Mouse (Mus musculus) WW6 (cell line): ENCODE results near the gene Rbm4b.
A peak's percentile ranks its signal among the peaks of the same experiment; 100 is the strongest.
"Not testable (repeated sequence)": the region's sequence is repeated elsewhere in the genome, so short reads cannot be mapped to it uniquely, and the experiment has no call there.

Source experiments
- DNase-seq: peaks from one replicate; pipeline ENCODE4 v3.0.0-alpha.2; 2013; ENCODE audit warnings: low read depth, low spot score

The Rbm4b gene

DNA sequence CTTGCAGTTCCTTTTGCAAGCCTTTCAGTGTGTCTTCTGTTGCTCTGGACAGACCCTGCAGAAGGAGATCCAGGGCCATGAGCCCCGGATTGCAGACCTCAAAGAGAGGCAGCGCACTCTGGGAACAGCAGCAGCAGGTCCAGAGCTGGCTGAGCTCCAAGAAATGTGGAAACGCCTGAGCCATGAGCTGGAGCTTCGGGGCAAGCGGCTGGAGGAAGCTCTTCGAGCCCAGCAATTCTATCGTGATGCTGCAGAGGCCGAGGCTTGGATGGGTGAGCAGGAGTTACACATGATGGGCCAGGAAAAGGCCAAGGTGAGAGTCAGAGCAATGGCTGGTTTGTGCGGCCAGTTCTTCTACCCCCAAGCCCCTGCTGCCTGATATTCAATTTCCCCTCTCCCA lies 11.2 kb upstream of the Rbm4b start:
- no peak for DNase-seq

DNA sequence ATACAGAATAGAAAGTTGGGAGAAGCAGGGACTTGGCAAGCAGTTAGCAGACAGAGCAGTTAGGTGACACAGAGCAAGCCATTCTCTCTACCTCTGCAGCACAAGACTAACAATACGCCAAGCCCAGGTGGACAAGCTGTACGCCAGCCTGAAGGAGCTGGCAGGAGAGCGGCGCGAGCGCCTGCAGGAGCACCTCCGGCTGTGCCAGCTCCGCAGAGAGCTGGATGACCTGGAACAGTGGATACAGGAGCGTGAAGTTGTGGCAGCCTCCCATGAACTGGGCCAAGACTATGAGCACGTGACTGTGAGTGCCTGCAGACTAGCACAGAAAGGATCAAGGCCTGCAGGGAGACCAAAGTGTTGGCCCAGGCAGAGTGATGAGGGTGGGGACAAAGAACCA lies 10.6 kb upstream of the Rbm4b start:
- no peak for DNase-seq

DNA sequence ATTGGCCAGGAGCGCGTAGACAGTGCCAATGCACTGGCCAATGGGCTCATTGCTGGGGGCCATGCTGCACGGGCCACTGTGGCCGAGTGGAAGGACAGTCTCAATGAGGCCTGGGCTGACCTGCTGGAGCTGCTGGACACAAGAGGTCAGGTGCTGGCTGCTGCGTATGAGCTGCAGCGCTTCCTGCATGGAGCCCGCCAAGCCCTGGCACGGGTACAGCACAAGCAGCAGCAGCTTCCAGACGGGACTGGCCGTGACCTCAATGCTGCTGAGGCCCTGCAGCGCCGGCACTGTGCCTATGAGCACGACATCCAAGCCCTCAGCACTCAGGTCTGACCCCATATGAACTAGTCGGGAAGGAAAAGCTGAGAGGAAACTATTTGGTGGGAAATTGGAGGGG lies 9.7 kb upstream of the Rbm4b start:
- no peak for DNase-seq

DNA sequence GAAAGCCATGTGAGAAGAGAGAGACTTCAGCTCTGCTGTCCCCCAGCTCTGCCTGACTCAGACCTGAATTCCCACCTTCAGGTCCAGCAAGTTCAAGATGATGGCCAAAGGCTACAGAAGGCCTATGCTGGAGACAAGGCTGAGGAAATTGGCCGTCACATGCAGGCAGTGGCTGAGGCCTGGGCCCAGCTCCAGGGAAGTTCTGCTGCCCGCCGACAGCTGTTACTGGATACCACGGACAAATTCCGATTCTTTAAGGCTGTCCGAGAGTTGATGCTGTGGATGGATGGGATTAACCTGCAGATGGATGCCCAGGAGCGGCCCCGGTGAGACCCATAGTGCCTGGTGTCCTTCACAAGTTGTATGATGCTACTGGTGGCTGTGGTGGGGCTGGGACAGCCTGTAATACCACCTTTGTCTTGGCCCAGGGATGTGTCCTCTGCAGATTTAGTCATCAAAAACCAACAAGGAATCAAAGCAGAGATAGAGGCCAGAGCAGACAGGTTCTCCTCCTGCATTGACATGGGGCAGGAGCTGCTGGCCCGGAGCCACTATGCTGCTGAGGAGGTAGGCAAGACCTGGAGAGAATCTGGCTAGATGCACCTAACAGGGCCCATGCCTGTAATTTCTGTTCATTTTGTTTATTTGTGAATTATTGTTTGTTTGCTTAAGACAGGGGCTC lies 8.5 kb upstream of the Rbm4b start:
- no peak for DNase-seq

DNA sequence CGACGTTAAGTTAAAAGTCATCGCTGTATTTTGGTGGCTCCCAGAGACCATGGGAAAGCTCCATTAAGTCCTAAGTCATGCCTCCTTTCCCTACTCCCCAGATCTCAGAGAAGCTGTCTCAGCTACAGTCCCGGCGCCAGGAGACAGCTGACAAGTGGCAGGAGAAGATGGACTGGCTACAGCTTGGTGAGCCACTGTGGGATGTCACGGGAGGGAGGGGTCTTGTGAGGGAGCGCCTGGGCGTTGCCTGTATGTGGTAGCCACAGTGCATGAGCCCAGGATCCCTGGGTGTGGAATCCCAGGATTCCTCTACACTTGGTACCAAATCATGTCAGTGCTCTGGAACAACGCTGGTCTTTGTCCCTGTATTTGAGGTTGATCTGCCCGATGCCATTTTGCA lies 7.8 kb upstream of the Rbm4b start:
- no peak for DNase-seq

DNA sequence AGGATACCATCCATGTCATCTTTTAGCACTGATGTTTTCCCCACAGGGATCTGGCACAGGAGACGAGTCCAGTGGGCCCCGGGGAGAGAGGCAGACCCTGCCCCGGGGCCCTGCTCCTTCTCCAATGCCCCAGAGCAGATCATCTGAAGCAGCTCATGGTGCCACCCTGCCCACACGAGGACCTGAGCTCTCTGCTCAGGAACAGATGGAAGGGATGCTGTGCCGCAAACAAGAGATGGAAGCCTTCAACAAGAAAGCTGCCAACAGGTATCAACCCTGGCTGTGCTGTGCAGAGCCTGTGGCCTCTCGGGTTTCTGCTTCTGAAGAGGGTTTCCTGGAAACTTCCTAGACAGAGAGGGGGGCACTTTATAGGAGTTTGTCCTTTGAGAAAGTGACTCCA lies 6.3 kb upstream of the Rbm4b start:
- DNase-seq = no peak

DNA sequence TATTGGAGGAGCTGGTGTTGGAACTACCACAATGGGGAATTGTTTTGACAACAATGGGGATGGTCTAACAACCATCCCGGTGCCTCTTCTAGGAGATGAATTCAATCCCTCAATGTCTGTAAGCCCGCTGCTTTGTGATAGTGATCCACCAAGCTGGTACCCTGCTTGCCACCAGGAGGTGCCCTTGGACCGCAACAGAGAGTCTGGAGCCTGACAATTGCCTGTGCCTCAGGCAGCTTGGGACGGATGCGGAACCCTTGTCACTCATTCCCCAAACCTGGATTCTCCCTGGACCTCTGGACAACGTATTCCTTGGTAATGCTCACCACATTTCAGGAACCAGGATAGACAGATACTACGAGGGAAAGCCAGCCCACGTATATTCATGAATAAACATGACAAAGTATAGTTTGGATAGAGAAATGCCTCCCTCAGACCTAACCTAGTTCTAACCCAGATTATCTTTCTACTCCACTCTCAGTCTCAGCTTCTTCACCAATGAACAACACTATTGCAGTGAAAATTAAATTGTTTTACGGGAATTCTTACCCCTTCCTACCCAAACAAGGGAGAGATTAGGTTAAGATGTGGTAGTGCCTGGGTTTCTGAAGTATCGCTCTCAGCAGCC lies 618 bp upstream of the Rbm4b start:
- DNase-seq = peak; percentile 76

DNA sequence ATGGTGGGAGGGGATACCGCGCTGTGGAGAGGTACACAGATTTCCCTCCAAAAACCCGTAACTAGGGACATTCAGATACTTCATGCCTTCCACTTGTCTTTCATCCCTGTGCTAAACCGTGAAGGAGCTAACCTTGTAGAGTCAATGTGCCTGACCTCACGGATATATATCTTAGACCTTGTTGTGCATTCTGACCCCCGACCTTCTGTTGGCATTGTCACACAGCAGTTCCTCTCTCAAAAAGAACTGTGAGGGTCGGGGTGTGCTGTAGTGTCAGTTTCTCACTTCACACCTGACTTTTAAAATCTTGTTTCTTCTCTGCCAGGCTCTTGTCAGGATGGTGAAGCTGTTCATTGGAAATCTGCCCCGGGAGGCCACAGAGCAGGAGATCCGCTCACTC lies 624 bp downstream of the Rbm4b start:
- DNase-seq = no peak

DNA sequence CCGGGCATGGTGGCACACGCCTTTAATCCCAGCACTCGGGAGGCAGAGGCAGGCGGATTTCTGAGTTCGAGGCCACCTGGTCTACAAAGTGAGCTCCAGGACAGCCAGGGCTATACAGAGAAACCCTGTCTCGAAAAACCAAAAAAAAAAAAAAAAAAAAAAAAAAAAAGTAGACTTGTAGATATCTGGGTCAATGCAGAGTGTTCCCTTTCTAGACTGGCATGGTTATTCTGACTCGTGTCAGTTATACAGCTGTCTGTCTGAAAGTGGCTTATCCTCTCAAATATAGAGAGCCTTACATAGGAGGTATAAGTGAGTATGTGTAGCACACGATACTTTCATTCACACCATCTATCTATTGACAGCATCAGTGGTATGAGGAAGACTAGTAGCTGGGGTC lies 4.2 kb downstream of the Rbm4b start:
- not testable (repeated sequence) for DNase-seq

DNA sequence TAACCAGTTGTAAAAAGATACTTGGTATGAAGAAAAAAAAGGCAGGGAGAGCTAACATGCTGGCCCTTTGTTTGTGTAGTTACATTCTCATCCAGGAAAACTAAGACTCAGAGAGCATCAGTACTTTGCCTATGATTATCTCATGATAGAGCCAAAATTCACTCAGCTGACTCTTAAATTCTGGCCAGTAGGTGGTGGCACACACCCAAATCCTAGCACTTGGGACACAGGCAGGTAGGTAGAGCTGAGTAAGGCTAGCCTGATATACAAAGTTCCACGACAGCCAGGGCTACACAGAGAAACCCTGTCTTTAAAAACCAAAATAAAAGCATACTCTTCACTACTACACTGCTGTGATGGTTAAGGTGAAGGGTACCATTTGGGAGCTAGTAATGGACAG lies 6.6 kb downstream of the Rbm4b start:
- no peak for DNase-seq

DNA sequence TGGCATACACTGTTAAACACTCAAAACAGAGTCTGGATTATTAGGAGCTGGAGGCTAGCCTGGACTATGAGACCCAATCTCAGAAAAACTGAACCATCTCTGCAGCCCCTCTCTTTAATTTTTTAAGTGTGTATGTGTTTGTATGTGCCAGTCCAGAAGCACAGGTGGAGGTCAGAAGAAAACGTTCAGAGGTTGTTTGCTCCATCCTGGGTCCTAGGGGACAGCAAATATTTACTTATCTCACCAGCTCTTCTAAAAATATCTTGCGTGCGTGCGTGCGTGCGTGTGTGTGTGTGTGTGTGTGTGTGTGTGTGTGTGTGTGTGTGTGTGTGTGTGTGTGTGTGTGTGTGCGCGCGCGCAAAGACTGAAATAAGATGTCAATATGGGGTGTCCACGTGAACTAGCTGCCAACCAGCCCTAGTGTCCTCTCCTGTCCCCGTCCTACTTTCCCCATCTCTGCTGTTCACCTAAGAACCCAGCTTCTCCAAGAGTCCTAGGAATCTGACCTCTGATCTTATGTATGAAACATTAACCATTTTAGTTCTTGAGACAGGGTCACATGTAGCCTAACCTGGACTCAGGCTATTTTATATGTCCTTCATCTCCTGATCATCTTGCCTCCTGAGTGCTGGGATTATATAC lies 11.3 kb downstream of the Rbm4b start:
- no peak for DNase-seq

DNA sequence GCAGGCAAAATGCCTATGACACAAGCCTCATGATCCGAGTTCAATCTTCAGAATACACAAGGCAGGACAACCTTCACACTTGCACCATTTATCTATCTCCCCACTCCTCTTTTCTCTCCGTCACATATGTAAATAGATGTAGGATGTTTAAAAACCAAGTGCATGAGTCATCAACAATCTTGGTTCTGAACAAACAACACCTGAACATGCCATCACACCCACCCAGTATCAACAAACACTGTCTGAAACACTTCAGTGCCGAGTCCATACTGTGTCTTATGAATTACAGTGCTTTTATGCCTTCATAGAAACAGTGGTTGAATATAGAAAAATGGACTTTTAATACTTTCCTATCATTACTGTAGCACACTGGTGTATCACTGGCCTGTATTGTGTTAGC lies 16.5 kb downstream of the Rbm4b start:
- DNase-seq = no peak

DNA sequence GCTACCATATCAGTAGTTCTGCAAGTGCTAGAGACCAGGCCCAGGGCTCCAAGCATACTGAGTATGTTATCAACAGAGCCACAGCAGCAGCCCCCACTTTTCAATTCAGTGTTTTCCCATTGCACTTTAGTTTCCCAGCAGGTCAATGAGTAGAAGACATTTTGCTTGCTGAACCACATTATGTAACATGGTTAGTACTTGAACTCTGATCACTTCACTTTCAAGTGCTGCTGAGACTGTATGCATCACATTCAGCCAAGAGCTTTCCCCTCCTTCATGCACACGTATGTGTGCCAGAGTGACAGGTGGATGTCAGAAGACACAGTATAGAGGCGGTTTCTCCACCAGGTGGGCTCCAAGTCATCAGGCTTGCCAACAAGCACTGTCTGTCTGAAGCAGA lies 26.6 kb downstream of the Rbm4b start:
- DNase-seq = no peak

DNA sequence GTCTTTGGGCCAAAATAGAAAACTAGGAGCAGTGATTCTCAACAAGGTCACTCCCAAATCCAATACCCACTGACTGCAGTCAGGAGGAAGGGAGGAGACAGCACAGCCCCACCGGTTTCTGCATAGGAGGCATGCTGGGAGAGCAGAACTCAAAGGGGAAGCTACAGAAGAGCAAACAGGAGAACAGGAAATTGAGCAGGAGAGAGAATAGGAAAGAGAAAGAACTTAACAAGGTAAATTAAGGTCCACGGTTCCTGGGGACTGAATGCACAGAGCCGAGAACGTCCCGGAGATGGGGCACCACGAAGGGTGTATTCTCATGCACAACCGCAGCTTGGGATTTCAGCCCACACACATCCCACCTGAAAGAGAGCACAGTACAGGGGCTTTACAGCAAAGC lies 28.9 kb downstream of the Rbm4b start:
- no peak for DNase-seq

DNA sequence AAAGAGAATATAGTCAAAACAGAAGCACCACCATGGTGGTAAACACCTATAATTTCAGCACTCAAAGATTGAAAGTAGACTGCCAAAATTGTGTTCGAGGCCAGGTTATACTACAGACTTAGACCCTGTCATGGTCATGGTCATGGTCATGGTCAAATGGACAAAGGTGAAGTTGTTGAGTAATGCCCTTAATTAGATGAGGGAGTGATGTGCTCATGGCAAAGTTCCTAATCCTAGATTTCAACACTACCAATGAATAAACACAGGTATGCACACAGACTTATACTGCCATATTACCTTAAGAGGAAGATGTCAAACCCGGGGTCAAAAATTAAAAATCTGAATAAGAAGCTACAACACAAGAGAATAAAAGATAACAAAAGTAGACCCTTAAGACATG lies 30.0 kb downstream of the Rbm4b start:
- DNase-seq = no peak

DNA sequence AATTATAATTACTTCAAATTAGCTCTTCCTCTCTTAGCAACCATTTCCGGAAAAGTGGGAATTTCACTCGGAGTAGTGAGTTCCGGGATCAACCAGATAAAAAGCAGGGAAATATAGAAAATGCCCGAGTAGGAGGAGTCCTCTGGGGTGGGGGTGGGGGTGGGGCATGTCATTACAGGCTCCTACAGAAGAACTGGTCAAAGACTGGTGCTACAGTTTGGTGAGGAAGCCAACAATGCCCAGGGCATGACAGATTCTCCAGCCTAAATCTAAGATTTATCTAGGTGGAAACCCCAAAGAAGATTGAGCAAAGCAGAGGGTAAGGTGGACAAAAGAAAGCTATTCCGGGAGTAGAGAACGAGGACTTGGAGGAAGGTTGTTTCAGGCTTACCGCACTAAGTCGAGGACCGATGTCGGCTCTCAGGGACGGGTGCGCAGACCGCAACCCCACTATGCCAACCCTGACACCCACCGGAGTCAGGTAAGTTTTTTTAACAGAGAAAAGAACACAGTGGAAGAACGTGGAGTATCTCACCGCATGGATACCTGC lies 37.1 kb downstream of the Rbm4b start:
- no peak for DNase-seq

DNA sequence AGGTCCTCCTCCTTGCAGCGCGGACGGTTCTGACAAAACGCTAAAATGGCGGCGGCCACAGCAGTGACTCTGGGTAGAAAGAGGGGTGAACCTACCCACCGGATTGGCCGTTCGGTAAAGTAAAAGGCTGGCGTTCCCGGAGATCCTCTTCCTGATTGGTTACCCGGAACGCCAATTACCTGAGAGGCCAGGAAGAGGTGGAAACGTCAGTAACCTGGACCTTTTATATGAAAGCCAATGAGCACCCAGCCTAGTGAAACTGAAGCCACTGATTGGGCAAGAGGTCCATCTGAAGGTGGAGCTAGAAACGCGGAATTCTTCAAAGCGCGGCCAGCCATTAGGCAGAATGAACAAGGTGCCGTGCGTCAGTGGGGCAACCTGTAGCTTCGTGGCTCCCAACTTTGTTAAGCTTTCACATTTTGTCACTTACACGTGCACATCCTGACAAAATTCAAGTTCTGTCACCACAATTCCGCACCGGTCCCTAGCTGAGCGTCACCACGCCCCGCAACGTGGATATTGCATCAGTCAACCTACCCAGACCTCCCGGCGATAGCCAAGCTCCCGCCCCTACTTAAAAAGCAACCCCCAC lies 37.6 kb downstream of the Rbm4b start, which contains the start of gene Rbm4:
Rbm4 (minus strand) TSS at position 71 of the 592 bp plus-strand sequence.
- DNase-seq = peak; percentile 95

DNA sequence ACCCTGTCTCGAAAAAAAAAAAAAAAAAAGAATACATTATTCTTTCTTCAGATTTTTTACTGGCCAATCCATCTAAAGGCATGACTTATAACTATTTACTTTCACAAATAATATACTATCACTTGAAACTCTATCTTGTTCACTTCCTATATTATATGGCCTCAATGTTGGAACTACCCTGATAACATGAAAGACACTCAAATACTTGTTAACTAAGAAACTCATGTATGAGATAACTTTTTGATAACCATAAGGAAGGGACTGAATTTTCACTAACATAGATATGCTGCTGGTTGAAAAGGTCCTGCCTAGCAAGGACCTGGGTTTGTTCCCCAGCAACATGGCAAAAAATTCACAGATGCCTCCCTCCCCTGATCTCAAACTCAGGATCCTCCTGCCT lies 39.6 kb downstream of the Rbm4b start:
- no peak for DNase-seq

DNA sequence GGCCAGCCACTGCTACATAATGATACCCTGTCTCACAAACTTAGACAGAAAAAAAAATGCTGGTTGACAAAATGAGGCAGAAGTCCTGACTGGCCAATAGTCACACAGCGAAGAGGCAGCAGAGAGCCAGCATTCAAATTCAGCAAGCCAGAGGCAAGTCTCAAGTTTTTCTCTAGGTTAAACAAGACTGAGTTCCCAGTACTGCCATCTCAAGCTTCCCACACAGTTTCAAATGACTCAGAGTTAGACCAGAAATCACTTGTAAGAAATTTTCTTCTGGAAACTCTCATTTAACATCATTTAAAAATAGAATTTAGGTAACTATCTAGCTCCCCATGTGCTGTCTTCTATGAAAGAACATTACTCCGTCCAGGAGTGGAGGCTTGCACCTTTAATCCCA lies 41.5 kb downstream of the Rbm4b start:
- DNase-seq = no peak

DNA sequence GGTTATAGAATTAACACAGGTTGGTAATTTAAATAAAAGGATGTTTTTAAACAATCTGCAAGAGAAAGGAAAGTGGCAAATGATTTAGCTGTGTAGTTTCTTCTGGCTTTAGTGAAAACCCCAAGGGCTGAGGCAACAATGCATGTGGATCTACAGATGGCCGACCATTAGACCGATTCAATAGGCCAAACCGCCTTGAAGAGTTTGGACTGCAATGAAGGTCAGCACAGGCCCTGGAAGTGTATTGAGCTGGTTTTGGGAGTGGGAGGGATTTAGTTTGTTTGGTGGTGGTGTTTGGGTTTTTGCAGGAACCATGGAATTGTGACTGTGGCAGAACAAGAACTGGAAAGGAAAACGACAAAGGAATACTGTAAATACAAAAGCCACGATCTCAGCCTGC lies 42.8 kb downstream of the Rbm4b start:
- no peak for DNase-seq

DNA sequence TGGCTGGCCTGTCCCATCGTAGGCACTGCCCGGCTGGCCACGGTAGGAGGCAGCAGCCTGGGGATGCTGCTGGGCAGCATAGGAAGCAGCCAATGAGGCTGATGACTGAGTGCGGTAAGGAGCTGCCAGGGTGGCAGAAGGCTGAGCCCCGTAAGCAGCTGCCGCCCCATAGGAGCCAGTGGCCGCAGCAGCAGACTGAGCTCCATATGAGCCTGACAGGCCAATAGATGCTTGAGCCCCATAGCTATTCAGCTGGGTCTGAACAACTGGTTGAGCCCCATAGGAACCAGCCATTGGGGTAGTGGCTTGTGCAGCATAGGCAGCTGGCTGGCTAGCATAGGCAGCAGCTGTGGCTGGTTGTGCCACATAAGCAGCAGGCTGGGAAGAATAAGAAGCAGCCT lies 46.4 kb downstream of the Rbm4b start:
- DNase-seq = no peak

DNA sequence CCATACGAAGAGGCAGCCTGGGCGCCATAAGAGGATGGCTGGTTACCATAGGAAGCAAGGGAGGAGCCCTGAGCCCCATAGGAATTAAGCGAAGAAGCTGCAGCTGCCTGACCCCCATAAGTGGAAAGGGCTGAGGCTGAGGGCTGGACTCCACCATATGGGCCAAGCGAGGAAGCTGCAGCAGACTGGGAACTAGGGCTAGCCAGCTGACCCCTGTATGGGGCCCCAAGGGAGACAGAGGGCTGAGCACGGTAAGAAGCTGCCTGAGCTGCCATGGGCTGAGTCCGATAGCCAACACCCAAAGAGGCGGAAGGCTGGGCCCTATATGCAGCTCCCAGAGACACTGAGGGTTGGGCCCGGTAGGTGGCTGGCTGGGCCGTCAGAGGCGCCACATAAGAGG lies 47.0 kb downstream of the Rbm4b start:
- no peak for DNase-seq

DNA sequence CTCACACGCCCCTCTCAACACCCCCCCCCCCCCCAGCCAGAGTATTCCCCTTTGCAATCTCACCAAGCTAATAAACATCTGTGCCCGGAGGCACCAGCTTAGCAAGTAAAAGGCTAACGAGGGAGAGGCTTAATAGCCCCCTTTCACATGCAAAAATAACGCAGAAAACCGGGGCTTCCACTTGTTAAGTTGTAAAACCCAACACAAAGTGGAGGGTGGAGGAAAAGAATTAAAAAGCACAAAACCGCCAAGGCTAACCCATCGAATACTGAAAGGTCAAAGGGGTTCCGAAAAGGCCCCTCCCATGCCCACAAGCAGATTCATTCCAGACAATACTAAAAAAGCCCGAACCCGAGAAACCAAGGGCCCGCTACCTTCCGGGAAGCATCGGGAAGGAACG lies 54.0 kb downstream of the Rbm4b start:
- DNase-seq = peak; percentile 67
